Mouse (Mus musculus) neural tube, embryonic 15.5 days (tissue): ENCODE data around the gene Ndel1. TPM values are rescaled to one million over a fixed set of nuclear protein-coding genes. Genes with fewer than 3 reads are reported as not detected.

Experiments
- ATAC-seq: fragments of 200-750 bp; cut with Nextera tagmentation; 2 replicates; pipeline ENCODE4 v1.8.0; 2017; ENCODE audit warnings: mild to moderate bottlenecking, moderate TSS enrichment, moderate library complexity; ENCODE audit not compliant: low FRiP score
- H3K27ac ChIP-seq: fragments of 300-500 bp; sonication (generic); replicated peaks from 2 replicates; pipeline ENCODE4 v1.5.1; 2015; ENCODE audit warnings: mild to moderate bottlenecking, inconsistent platforms
- H3K27me3 ChIP-seq: fragments of 300-500 bp; sonication (generic); replicated peaks from 2 replicates; pipeline ENCODE4 v1.6.1; 2015; ENCODE audit warnings: inconsistent platforms
- H3K36me3 ChIP-seq: fragments of 300-500 bp; sonication (generic); 2 replicates; pipeline ENCODE4 v1.6.1; 2015; ENCODE audit warnings: inconsistent platforms
- H3K4me1 ChIP-seq: fragments of 300-500 bp; sonication (generic); 2 replicates; pipeline ENCODE4 v1.6.1; 2015; ENCODE audit warnings: inconsistent platforms
- H3K4me2 ChIP-seq: fragments of 300-500 bp; sonication (generic); 2 replicates; pipeline ENCODE4 v1.6.1; 2015; ENCODE audit warnings: inconsistent platforms, mild to moderate bottlenecking, moderate library complexity
- H3K4me3 ChIP-seq: fragments of 300-500 bp; sonication (generic); replicated peaks from 2 replicates; pipeline ENCODE4 v1.5.1; 2015; ENCODE audit warnings: mild to moderate bottlenecking, inconsistent platforms
- H3K9ac ChIP-seq: fragments of 300-500 bp; sonication (generic); replicated peaks from 2 replicates; pipeline ENCODE4 v1.6.1; 2015; ENCODE audit warnings: mild to moderate bottlenecking, inconsistent platforms
- H3K9me3 ChIP-seq: fragments of 300-500 bp; sonication (generic); replicated peaks from 2 replicates; pipeline ENCODE4 v1.6.1; 2016; ENCODE audit warnings: inconsistent platforms
- WGBS: fragments of 180-500 bp; shearing (Covaris S2); methylation state at CpG from one replicate; pipeline ENCODE4 v1.1.7; 2015; ENCODE audit warnings: mixed read lengths; 5-methylcytosine and 5-hydroxymethylcytosine counted together
- polyA plus RNA-seq: library from polyadenylated mRNA; unstranded; fragments of >200 nt; fragmentation: Nextera tagmentation; extraction: Ambion mirVana; gene quantifications from 2 replicates; pipeline ENCODE4 v1.2.1, GENCODE M21; 2015

Ndel1 gene
- polyA plus RNA-seq, 1 experiment from 2014 or later: 115 TPM

GRCm38 (mm10) chr11:68791794-68792193, 79.9 kb downstream of the Ndel1 start:
- WGBS: 94% methylated on average over 9 of the region's 9 CpGs

GRCm38 (mm10) chr11:68790720-68791119, 80.9 kb downstream of the Ndel1 start:
- Histone ChIP-seq H3K9me3 (no peaks in the 10 kb centered on the region), H3K4me3 (no peak overlapping the region), H3K9ac (no peak overlapping the region), H3K27ac (no peak overlapping the region), H3K4me2 (no peak overlapping the region), H3K36me3 (peaks cover 96% of the 10 kb centered on the region), H3K4me1 (no peaks in the 10 kb centered on the region), H3K27me3 (no peaks in the 10 kb centered on the region)
- ATAC-seq: no peak
- WGBS: 90% methylated on average over 10 of the region's 10 CpGs

More at GRCm38 (mm10) chr11:68791794-68792193, 79.9 kb downstream of the Ndel1 start:
- Histone ChIP-seq H3K27me3 (no peaks in the 10 kb centered on the region), H3K4me1 (no peaks in the 10 kb centered on the region), H3K27ac (no peak overlapping the region), H3K4me2 (no peak overlapping the region), H3K9ac (no peak overlapping the region), H3K9me3 (no peaks in the 10 kb centered on the region), H3K36me3 (peaks cover 92% of the 10 kb centered on the region), H3K4me3 (no peak overlapping the region)
- ATAC-seq: no peak

- no peak overlapping the region for H3K27ac ChIP-seq
- H3K36me3 ChIP-seq: peaks cover 95% of the 10 kb centered on the region
- WGBS: 92% methylated on average over 9 of the region's 9 CpGs
- no peaks in the 10 kb centered on the region for H3K9me3 ChIP-seq
- H3K4me2 ChIP-seq: no peak overlapping the region
- ATAC-seq: no peak
- no peak overlapping the region for H3K4me3 ChIP-seq
- H3K9ac ChIP-seq: no peak overlapping the region
- no peaks in the 10 kb centered on the region for H3K4me1 ChIP-seq
- no peaks in the 10 kb centered on the region for H3K27me3 ChIP-seq
Measured at GRCm38 (mm10) chr11:68787222-68787621, 84.4 kb downstream of the Ndel1 start.

GRCm38 (mm10) chr11:68785813-68786212, 85.8 kb downstream of the Ndel1 start:
- Histone ChIP-seq H3K27ac (no peak overlapping the region), H3K4me1 (no peaks in the 10 kb centered on the region)
- WGBS: 92% methylated on average over 8 of the region's 8 CpGs

GRCm38 (mm10) chr11:68782336-68782735, 89.3 kb downstream of the Ndel1 start:
- Histone ChIP-seq H3K27ac (no peak overlapping the region), H3K4me3 (no peak overlapping the region), H3K9me3 (no peaks in the 10 kb centered on the region), H3K27me3 (no peaks in the 10 kb centered on the region), H3K4me2 (no peak overlapping the region), H3K9ac (no peak overlapping the region), H3K4me1 (0 out of 2 replicates have a peak, but pooled peaks cover 2% of the 10 kb centered on the region), H3K36me3 (peaks cover 64% of the 10 kb centered on the region)
- WGBS: 90% methylated on average over 9 of the region's 9 CpGs
- no peak for ATAC-seq

More at GRCm38 (mm10) chr11:68785813-68786212, 85.8 kb downstream of the Ndel1 start:
- Histone ChIP-seq H3K4me2 (no peak overlapping the region), H3K9me3 (no peaks in the 10 kb centered on the region), H3K36me3 (peaks cover 92% of the 10 kb centered on the region), H3K4me3 (no peak overlapping the region), H3K9ac (no peak overlapping the region), H3K27me3 (no peaks in the 10 kb centered on the region)
- no peak for ATAC-seq

- H3K4me3 ChIP-seq: no peak overlapping the region
- H3K4me2 ChIP-seq: no peak overlapping the region
- H3K27me3 ChIP-seq: no peaks in the 10 kb centered on the region
- H3K9me3 ChIP-seq: no peaks in the 10 kb centered on the region
- H3K27ac ChIP-seq: no peak overlapping the region
- H3K4me1 ChIP-seq: 0 out of 2 replicates have a peak, but pooled peaks cover 2% of the 10 kb centered on the region
- 88% methylated on average over 14 of the region's 14 CpGs for WGBS
- no peak overlapping the region for H3K9ac ChIP-seq
- H3K36me3 ChIP-seq: peaks cover 56% of the 10 kb centered on the region
- ATAC-seq: no peak
Measured at GRCm38 (mm10) chr11:68780466-68781114, 91.1 kb downstream of the Ndel1 start.

GRCm38 (mm10) chr11:68779735-68780465, 91.8 kb downstream of the Ndel1 start:
- ATAC-seq: no peak
- H3K4me3 ChIP-seq: no peak overlapping the region
- WGBS: 84% methylated on average over 10 of the region's 10 CpGs
- no peak overlapping the region for H3K9ac ChIP-seq
- H3K4me1 ChIP-seq: 0 out of 2 replicates have a peak, but pooled peaks cover 2% of the 10 kb centered on the region
- H3K9me3 ChIP-seq: no peaks in the 10 kb centered on the region
- H3K27me3 ChIP-seq: no peaks in the 10 kb centered on the region
- H3K4me2 ChIP-seq: no peak overlapping the region
- H3K27ac ChIP-seq: no peak overlapping the region
- H3K36me3 ChIP-seq: peaks cover 49% of the 10 kb centered on the region

- Histone ChIP-seq H3K4me2 (no peak overlapping the region), H3K27me3 (no peaks in the 10 kb centered on the region), H3K4me3 (no peak overlapping the region), H3K9me3 (no peaks in the 10 kb centered on the region), H3K27ac (no peak overlapping the region), H3K36me3 (peaks cover 48% of the 10 kb centered on the region), H3K9ac (no peak overlapping the region), H3K4me1 (0 out of 2 replicates have a peak, but pooled peaks cover 2% of the 10 kb centered on the region)
- ATAC-seq: no peak
Measured at GRCm38 (mm10) chr11:68778855-68779254, 92.8 kb downstream of the Ndel1 start.

- ATAC-seq: no peak
- WGBS: 86% methylated on average over 11 of the region's 11 CpGs
- H3K4me3 ChIP-seq: no peak overlapping the region
- H3K27ac ChIP-seq: no peak overlapping the region
- no peaks in the 10 kb centered on the region for H3K9me3 ChIP-seq
- no peaks in the 10 kb centered on the region for H3K27me3 ChIP-seq
- no peak overlapping the region for H3K4me2 ChIP-seq
- H3K4me1 ChIP-seq: 0 out of 2 replicates have a peak, but pooled peaks cover 2% of the 10 kb centered on the region
- no peak overlapping the region for H3K9ac ChIP-seq
- peaks cover 49% of the 10 kb centered on the region for H3K36me3 ChIP-seq
Measured at GRCm38 (mm10) chr11:68777933-68778332, 93.7 kb downstream of the Ndel1 start.

GRCm38 (mm10) chr11:68776147-68776655, 95.5 kb downstream of the Ndel1 start:
- Histone ChIP-seq H3K9ac (no peak overlapping the region), H3K27ac (no peak overlapping the region), H3K4me1 (0 out of 2 replicates have a peak, but pooled peaks cover 2% of the 10 kb centered on the region), H3K36me3 (peaks cover 52% of the 10 kb centered on the region), H3K4me2 (no peak overlapping the region), H3K27me3 (no peaks in the 10 kb centered on the region), H3K9me3 (no peaks in the 10 kb centered on the region), H3K4me3 (no peak overlapping the region)
- WGBS: 89% methylated on average over 7 of the region's 7 CpGs
- ATAC-seq: no peak
